Mouse (Mus musculus) forebrain, postnatal 0 days (tissue): ENCODE data around the gene Grik3. TPM values are rescaled to one million over a fixed set of nuclear protein-coding genes. Genes with fewer than 3 reads are reported as not detected.
A peak's percentile ranks its signal among the peaks of the same experiment; 100 is the strongest.

Experiments
- ATAC-seq: fragments of 200-750 bp; cut with Nextera tagmentation; 2 replicates; pipeline ENCODE4 v1.8.0; 2017; ENCODE audit warnings: mild to moderate bottlenecking, moderate library complexity
- DNase-seq: peaks from one replicate; pipeline ENCODE4 v3.0.0-alpha.2; 2015
- H3K27ac ChIP-seq: fragments of 300-500 bp; sonication (generic); 2 replicates; pipeline ENCODE4 v1.5.1; 2014; ENCODE audit warnings: low read depth, mild to moderate bottlenecking, antibody characterized with exemption, low read length, moderate library complexity, mixed read lengths
- H3K27me3 ChIP-seq: fragments of 300-500 bp; sonication (generic); 2 replicates; pipeline ENCODE4 v1.6.1; 2014; ENCODE audit warnings: mild to moderate bottlenecking, low read length, mixed read lengths; ENCODE audit not compliant: insufficient read depth
- H3K36me3 ChIP-seq: fragments of 300-500 bp; sonication (generic); 2 replicates; pipeline ENCODE4 v1.6.1; 2014; ENCODE audit warnings: mild to moderate bottlenecking, moderate library complexity; ENCODE audit not compliant: insufficient read depth
- H3K4me1 ChIP-seq: fragments of 300-500 bp; sonication (generic); 2 replicates; pipeline ENCODE4 v1.6.1; 2014; ENCODE audit warnings: antibody characterized with exemption; ENCODE audit not compliant: insufficient read depth
- H3K4me2 ChIP-seq: fragments of 300-500 bp; sonication (generic); 2 replicates; pipeline ENCODE4 v1.6.1; 2014; ENCODE audit warnings: low read depth, mild to moderate bottlenecking, moderate library complexity
- H3K4me3 ChIP-seq: fragments of 300-500 bp; sonication (generic); 2 replicates; pipeline ENCODE4 v1.5.1; 2014; ENCODE audit warnings: low read depth, low read length, mixed read lengths
- H3K9ac ChIP-seq: fragments of 300-500 bp; sonication (generic); 2 replicates; pipeline ENCODE4 v1.6.1; 2014; ENCODE audit warnings: mild to moderate bottlenecking
- H3K9me3 ChIP-seq: fragments of 300-500 bp; sonication (generic); 2 replicates; pipeline ENCODE4 v1.6.1; 2016; ENCODE audit warnings: low read length
- CTCF ChIP-seq: sonication (generic); IDR thresholded peaks from 2 replicates; pipeline ENCODE4 v1.5.1; 2016; ENCODE audit warnings: antibody characterized with exemption, control low read depth, low read depth
- whole genome bisulfite sequencing: fragments of 180-500 bp; shearing (Covaris S2); extraction: QIAGEN DNeasy Blood & Tissue Kit; methylation state at CpG from one replicate; pipeline ENCODE4 v1.1.7; 2014; 5-methylcytosine and 5-hydroxymethylcytosine counted together
- polyA plus RNA-seq: library from polyadenylated mRNA; unstranded; fragments of >200 nt; fragmentation: Nextera tagmentation; extraction: Ambion mirVana; gene quantifications from 2 replicates; pipeline ENCODE4 v1.2.1, GENCODE M21; 2015
- total RNA-seq: library from RNA; depleted of rRNA; stranded (reverse); fragments of >200 nt; gene quantifications from 2 replicates; pipeline ENCODE4 v1.2.3, GENCODE M21; 2014

Gene Grik3
- total and polyA plus RNA-seq, 2 experiments from 2014 or later, result 4.3 to 23.1 TPM

GRCm38 (mm10) chr4:125695431-125695830, 204.9 kb downstream of the Grik3 start:
- Histone ChIP-seq H3K9ac (no peak overlapping the region), H3K9me3 (no peaks in the 10 kb centered on the region), H3K4me1 (peaks cover 11% of the 10 kb centered on the region), H3K4me3 (no peak overlapping the region), H3K27me3 (no peaks in the 10 kb centered on the region), H3K36me3 (0 out of 2 replicates have a peak, but pooled peaks cover 4% of the 10 kb centered on the region), H3K27ac (no peak overlapping the region), H3K4me2 (no peak overlapping the region)
- WGBS, result 15% methylated on average over 6 of the region's 6 CpGs
- TF ChIP-seq CTCF, result no peak
- DNase-seq (no peak), ATAC-seq (no peak)

GRCm38 (mm10) chr4:125696182-125696939, 205.9 kb downstream of the Grik3 start:
- peak; percentile 54 for DNase-seq
- Histone ChIP-seq H3K4me2 (no peak overlapping the region), H3K27ac (no peak overlapping the region)

GRCm38 (mm10) chr4:125697626-125698025, 207.1 kb downstream of the Grik3 start:
- H3K9ac ChIP-seq, result no peak overlapping the region; the same call in 1 of the 2 replicates
- DNase-seq, result peak; percentile 42
- WGBS, result 16% methylated on average over 9 of the region's 9 CpGs
- H3K27ac ChIP-seq, result no peak overlapping the region
- H3K4me1 ChIP-seq, result peaks cover 15% of the 10 kb centered on the region
- H3K4me2 ChIP-seq, result no peak overlapping the region
- no peaks in the 10 kb centered on the region for H3K27me3 ChIP-seq
- no peaks in the 10 kb centered on the region for H3K9me3 ChIP-seq
- ATAC-seq, result no peak
- 0 out of 2 replicates have a peak, but pooled peaks cover 4% of the 10 kb centered on the region for H3K36me3 ChIP-seq
- TF ChIP-seq CTCF, result no peak
- H3K4me3 ChIP-seq, result no peak overlapping the region

More at GRCm38 (mm10) chr4:125696182-125696939, 205.9 kb downstream of the Grik3 start:
- Histone ChIP-seq H3K4me3 (no peak overlapping the region), H3K9ac (no peak overlapping the region), H3K9me3 (no peaks in the 10 kb centered on the region), H3K4me1 (peaks cover 11% of the 10 kb centered on the region), H3K36me3 (0 out of 2 replicates have a peak, but pooled peaks cover 4% of the 10 kb centered on the region), H3K27me3 (no peaks in the 10 kb centered on the region)
- 15% methylated on average over 18 of the region's 18 CpGs for WGBS
- no peak for TF ChIP-seq CTCF
- ATAC-seq, result peak; percentile 85

GRCm38 (mm10) chr4:125699056-125699455, 208.6 kb downstream of the Grik3 start:
- Histone ChIP-seq H3K36me3 (0 out of 2 replicates have a peak, but pooled peaks cover 4% of the 10 kb centered on the region), H3K27me3 (no peaks in the 10 kb centered on the region), H3K4me1 (peaks cover 22% of the 10 kb centered on the region), H3K4me2 (no peak overlapping the region), H3K27ac (no peak overlapping the region), H3K9ac (no peak overlapping the region), H3K4me3 (no peak overlapping the region), H3K9me3 (no peaks in the 10 kb centered on the region)
- DNase-seq, result no peak
- TF ChIP-seq CTCF, result no peak
- WGBS, result 76% methylated on average over 7 of the region's 7 CpGs
- no peak for ATAC-seq

- peak; percentile 47 for DNase-seq
- Histone ChIP-seq H3K9me3 (no peaks in the 10 kb centered on the region), H3K4me2 (no peak overlapping the region), H3K27me3 (no peaks in the 10 kb centered on the region), H3K27ac (no peak overlapping the region), H3K36me3 (no peaks in the 10 kb centered on the region), H3K4me3 (no peak overlapping the region), H3K4me1 (peaks cover 22% of the 10 kb centered on the region), H3K9ac (no peak overlapping the region)
- no peak for TF ChIP-seq CTCF
- ATAC-seq, result no peak
- 27% methylated on average over 8 of the region's 8 CpGs for WGBS
Observed at GRCm38 (mm10) chr4:125700331-125700730, 209.8 kb downstream of the Grik3 start.

GRCm38 (mm10) chr4:125702607-125703309, 212.3 kb downstream of the Grik3 start:
- DNase-seq, result peak; percentile 93
- H3K9ac ChIP-seq, result no peak overlapping the region
- peak overlapping the region; percentile 70 for H3K27ac ChIP-seq
- peak; percentile 95 for ATAC-seq
- no peaks in the 10 kb centered on the region for H3K9me3 ChIP-seq
- 32% methylated on average over 12 of the region's 12 CpGs for WGBS
- H3K4me1 ChIP-seq, result peaks cover 10% of the 10 kb centered on the region; the same call in 1 of the 2 replicates
- 0 out of 2 replicates have a peak, but pooled peaks cover 3% of the 10 kb centered on the region for H3K36me3 ChIP-seq
- H3K4me3 ChIP-seq, result no peak overlapping the region
- H3K27me3 ChIP-seq, result no peaks in the 10 kb centered on the region
- peak overlapping the region; percentile 10; the same call in 1 of the 2 replicates for H3K4me2 ChIP-seq
- no peak for TF ChIP-seq CTCF
